Mouse (Mus musculus): ENCODE data around the gene Atp13a1.

DNA sequence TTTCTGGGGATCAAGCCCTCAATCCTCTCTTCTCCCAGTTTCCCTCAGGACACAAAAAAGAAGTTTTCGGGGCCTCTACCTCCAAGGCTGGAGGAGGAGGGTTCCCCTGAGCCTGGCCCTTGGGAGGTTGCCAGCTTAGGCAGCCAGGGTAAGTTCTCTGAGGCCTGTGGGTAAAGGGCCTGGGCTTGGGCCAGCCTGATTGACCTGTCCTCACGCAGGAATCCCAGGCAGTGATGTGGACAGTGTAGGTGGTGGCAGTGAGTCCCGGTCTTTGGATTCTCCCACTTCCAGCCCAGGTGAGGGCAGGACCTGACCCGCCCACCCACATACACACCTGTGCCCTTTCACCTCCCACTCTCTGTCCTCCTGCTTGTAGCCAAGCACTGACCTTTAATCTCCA, 24.4 kb downstream of the Atp13a1 start:
- TF ChIP-seq CTCF (IDR thresholded peaks at IDR 0.05; ENCODE audit: extremely low read depth, insufficient read depth, insufficient read length, insufficient replicate concordance), result no peak
- no peak for TF ChIP-seq POLR2A (IDR thresholded peaks at IDR 0.05; ENCODE audit: low read depth, low read length)
